Mouse (Mus musculus): ENCODE measurements around the gene Neurl1b.

DNA sequence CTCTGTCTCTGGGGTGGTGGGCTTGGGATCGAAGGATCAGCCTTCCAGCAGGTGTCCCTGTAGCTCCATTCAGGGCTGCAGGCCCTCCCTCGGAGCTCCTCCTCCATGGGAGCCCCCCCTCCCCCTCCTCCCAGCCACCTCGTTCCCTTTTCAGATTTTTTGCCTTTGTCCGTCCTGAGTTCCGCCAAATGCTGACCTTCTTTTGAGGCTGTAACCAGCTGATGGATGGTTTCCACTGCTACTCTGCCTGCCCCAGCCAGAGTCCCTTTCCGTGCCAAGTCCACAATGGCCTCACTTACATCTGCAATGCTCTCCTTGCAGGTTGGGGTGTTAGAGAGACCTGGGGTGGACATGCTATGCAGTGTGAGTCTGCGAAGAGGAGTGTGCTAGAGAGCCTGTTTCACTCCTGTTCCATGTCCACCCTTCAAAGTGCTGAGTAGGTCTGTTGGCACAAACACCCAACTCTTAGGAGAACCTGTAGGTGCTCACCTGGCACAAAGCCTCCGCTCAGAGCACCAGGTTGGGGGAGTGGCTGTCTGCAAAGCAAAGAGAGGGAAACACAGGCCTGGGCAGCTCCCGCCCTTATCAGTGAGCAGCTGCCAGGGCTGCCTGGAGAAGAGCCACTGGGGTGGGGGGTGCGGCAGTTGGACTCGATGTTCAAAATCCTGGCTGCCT is 9.5 kb downstream of the Neurl1b start:
- TF ChIP-seq CTCF (IDR thresholded peaks at IDR 0.05; ENCODE audit: control insufficient read depth, insufficient read depth, low read length) (no peak), POLR2A (IDR thresholded peaks at IDR 0.05; ENCODE audit: borderline replicate concordance, control insufficient read depth, low read depth, low read length) (no peak)

All from bone marrow, adult 2 months (tissue).